Mouse (Mus musculus) neural tube, embryonic 14.5 days (tissue): ENCODE data around the gene Myo5a. TPM values are rescaled to one million over a fixed set of nuclear protein-coding genes. Genes with fewer than 3 reads are reported as not detected.

Source experiments
- polyA plus RNA-seq: library from polyadenylated mRNA; unstranded; fragments of >200 nt; fragmentation: Nextera tagmentation; extraction: Ambion mirVana; gene quantifications from 2 replicates; pipeline ENCODE4 v1.2.1, GENCODE M21; 2014

Myo5a gene
- polyA plus RNA-seq, 1 experiment from 2014 or later, result 60.0 TPM

Other genes with a start within 250 kb of the Myo5a start
- 3.5 and 4.6 TPM in 2 replicates for gene Onecut1, start 209.1 kb upstream of the Myo5a start, polyA plus RNA-seq
- gene Fam214a, start 118.1 kb upstream of the Myo5a start, polyA plus RNA-seq, result 30.8 and 31.1 TPM in 2 replicates
- 209 and 219 TPM in 2 replicates for gene Arpp19, start 33.4 kb upstream of the Myo5a start, polyA plus RNA-seq
- 0.40 and 0.84 TPM in 2 replicates for gene Myo5c, start 161.0 kb downstream of the Myo5a start, polyA plus RNA-seq
- gene Gnb5, start 235.3 kb downstream of the Myo5a start, polyA plus RNA-seq, result 103 and 113 TPM in 2 replicates